Mouse (Mus musculus) kidney, postnatal 25 days (tissue): ENCODE measurements at regions not wholly inside any gene's neighbourhood (a gene's known extent, or its start where the extent isn't known, plus 50 kb on each side); places are given as distances from the start of the nearest gene placed in this dataset.

Experiments
- DNase-seq, 2 experiments: peaks; one replicate each; pipeline ENCODE4 v3.0.0; 2021; ENCODE audit warnings: mixed read lengths in 2 of 2

DNA sequence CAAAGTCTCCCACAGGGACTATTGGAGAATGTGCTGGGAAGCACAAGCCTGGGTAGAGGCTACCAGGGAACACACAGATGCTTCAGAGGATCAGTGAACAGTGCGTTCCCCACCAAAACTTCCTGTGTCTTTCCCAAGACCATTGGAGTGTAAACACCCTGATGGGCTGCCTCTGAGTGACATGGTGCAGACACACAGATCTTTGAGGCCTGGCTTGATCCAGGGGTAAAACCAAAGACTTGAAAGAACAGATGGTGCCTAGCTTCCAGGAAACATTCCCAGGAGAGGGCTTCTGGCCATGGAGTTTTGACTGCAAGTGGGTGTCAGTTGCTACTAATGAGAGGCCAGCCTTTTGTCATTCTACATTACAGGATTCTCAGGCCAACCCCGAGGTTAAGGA lies 214.1 kb downstream of the Epha4 start:
- no peak for DNase-seq

DNA sequence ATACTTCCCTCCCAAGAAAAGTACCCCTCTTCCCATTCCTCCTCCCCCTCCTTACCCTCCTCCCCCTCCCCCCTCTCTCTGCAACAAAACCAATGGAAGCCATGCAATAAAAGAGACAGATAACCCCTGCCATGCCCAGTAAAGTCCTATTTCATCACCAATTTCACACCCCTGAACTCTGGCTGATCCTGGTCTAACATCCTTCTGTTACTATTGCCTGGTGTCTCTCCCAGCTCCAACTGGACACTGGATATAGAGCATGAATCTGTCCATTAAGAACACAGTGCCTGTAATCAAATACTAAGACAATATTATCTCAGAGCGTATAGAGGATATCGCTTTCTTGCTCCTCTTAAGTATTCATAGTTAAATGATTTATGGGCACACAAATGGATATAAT lies 210.1 kb downstream of the Epha4 start:
- DNase-seq, result no peak

DNA sequence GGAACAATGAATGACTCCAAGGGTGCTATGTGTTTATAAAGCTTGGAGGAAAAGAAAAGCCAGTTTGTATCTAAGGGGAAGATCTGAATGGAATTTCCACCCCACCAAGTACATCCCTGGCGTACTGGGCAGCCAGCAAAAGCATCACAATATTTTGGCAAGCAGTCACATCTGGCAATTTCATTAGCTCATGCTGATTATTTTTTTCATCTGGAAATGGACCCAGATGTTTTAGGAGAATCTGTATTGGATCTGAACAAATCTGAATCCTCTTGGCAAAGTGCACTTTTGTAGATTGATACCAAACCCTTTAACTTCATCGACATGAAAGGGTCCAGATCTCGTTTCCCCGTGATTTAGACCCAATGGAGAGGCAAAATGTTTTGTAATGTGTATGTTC lies 207.1 kb downstream of the Epha4 start:
- DNase-seq, result no peak

DNA sequence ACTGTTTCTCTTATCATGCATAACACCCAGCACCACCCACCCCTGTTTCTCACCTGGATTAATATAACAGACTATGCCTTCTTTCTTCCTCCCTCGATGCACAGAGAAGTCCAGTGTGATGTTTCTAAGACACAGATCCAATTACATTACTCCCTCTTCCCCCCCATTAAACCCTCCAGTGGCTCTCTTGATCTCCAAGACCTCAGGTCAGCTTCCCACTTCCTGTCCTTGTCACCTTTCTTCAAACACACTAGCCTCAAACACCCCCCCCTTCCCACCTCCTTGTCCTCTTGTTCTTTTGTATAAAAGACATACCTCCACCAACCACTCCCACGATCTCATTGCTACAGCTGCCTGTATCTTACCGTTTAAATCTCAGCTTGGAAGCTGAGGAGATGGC lies 201.8 kb downstream of the Epha4 start:
- no peak for DNase-seq

DNA sequence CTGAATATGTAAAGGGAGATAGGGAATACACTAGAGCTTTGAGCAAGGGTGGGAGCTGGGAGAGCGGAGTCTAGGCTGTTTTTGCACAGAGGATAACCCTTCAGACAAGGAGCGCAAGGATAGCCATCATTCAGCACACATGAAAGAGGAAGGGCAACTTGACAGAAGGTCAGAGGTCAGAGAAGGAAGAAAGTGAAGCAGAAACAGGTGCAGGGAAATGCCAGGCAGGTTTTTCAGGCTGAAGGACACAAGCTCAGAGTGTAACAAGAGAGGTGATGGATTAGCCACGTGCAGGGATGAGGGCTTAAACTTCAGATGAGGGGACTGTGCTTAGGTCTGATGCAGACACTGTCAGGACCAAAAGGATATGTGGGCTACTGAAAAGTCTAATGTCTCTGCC lies 199.5 kb downstream of the Epha4 start:
- no peak for DNase-seq

DNA sequence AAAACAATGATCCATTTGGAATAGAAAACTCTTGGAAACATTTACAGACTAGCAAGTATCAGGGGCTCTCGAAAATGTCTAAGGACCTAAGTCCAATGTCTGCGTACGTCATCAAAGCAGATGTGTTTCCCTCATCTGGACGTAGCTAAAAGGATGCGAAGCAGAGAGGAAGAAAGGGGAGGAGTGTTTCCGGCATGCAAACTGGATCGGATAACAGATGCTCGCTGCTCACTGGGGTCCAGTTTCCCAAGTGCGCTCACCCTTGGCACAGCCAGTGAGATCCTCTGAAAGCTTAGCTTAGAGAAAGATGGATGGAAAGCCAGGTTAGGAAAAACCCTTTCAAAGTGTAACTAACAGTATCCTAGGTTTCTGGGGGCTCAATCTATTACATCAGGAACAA lies 198.7 kb downstream of the Epha4 start:
- DNase-seq, result no peak
